Mouse (Mus musculus) cortical plate, adult 2 months (tissue): ENCODE measurements around the gene Corin.

Experiments used
- CTCF ChIP-seq: fragments of 200-500 bp; IDR thresholded peaks from 2 replicates; pipeline ENCODE4 v1.5.1; 2011; ENCODE audit warnings: mild to moderate bottlenecking, control low read depth, low read length; ENCODE audit not compliant: insufficient read depth; ENCODE audit errors: extremely low read depth
- POLR2A ChIP-seq: fragments of 200-500 bp; IDR thresholded peaks from 2 replicates; pipeline ENCODE4 v1.6.1; 2011; ENCODE audit warnings: mild to moderate bottlenecking, low read length, control low read depth; ENCODE audit not compliant: insufficient read depth; ENCODE audit errors: extremely low read depth

- no peak for TF ChIP-seq CTCF
- TF ChIP-seq POLR2A, result no peak
Observed at GRCm38 (mm10) chr5:72435085-72435484, 69.2 kb downstream of the Corin start.
